Mouse (Mus musculus): ENCODE data around the gene Lim2. TPM values are rescaled to one million over a fixed set of nuclear protein-coding genes. Genes with fewer than 3 reads are reported as not detected.

Lim2 gene
- total RNA-seq, 2 experiments from 2014 or later = not detected

Small RNA genes within 50 kb of the gene (microRNA-seq; reads per million reads assigned to microRNA genes)
- gene Mir7051 = 0.28 to 1.1 reads per million in 2 experiments

Other genes with a start within 250 kb of the Lim2 start
- gene Zfp715, start 114.4 kb upstream of the Lim2 start, total RNA-seq (2021) = 10 to 100 TPM; 20.0 to 22.0 TPM
- under 1 TPM; 0.69 to 0.92 TPM for gene Siglecf, start 76.3 kb upstream of the Lim2 start, total RNA-seq (2021)
- under 1 TPM in 1 of 2 experiments, not detected in 1; 0.35 TPM for gene Siglecg, start 19.5 kb upstream of the Lim2 start, total RNA-seq (2021)
- not detected for gene Nkg7, start 9.4 kb downstream of the Lim2 start, total RNA-seq (2021)
- not detected for gene Cldnd2, start 13.1 kb downstream of the Lim2 start, total RNA-seq (2021)
- 10 to 100 TPM; 65.6 to 75.0 TPM for gene Etfb, start 16.4 kb downstream of the Lim2 start, total RNA-seq (2021)
- 1 to 10 TPM in 1 of 2 experiments, under 1 TPM in 1; 0.93 to 1.1 TPM for gene Gm45233, start 16.5 kb downstream of the Lim2 start, total RNA-seq (2021)
- 1 to 10 TPM; 2.6 to 3.5 TPM for gene Vsig10l, start 35.5 kb downstream of the Lim2 start, total RNA-seq (2021)
- gene Iglon5, start 62.4 kb downstream of the Lim2 start, total RNA-seq (2021) = 10 to 100 TPM; 43.2 to 45.0 TPM
- not detected for gene 4931406B18Rik, start 78.3 kb downstream of the Lim2 start, total RNA-seq (2021)
- 1 to 10 TPM; 6.5 to 6.8 TPM for gene Cd33, start 116.8 kb downstream of the Lim2 start, total RNA-seq (2021)
- 1 to 10 TPM; 5.9 to 6.5 TPM for gene Zfp658, start 134.6 kb downstream of the Lim2 start, total RNA-seq (2021)
- gene Zfp719, start 151.9 kb downstream of the Lim2 start, total RNA-seq (2021) = 10 to 100 TPM; 20.5 to 25.1 TPM
- under 1 TPM in 1 of 2 experiments, not detected in 1; 0.39 TPM for gene Zfp819, start 179.5 kb downstream of the Lim2 start, total RNA-seq (2021)
- under 1 TPM; 0.19 to 0.28 TPM for gene Ceacam18, start 207.0 kb downstream of the Lim2 start, total RNA-seq (2021)
- gene Siglece, start 232.5 kb downstream of the Lim2 start, total RNA-seq (2021) = 1 to 10 TPM in 1 of 2 experiments, under 1 TPM in 1; 0.74 to 1.7 TPM
- 10 to 100 TPM in 1 of 2 experiments, 1 to 10 TPM in 1; 9.9 to 12.6 TPM for gene Ctu1, start 244.3 kb downstream of the Lim2 start, total RNA-seq (2021)

Measured in layer of hippocampus, postnatal 14 days (tissue).